In genomic region chr5:117357478-117358247, GRCm38 (mm10) we compare ENCODE assay signal across 8 mouse cellular contexts. TPM values are rescaled to one million over a fixed set of nuclear protein-coding genes. Genes with fewer than 3 reads are reported as not detected.
DNase-seq lines count a peak whose midpoint lies in the region; ATAC-seq and TF ChIP-seq lines count a peak whose summit lies in the region.

No protein-coding gene starts in this region.

- no peaks in the 10 kb centered on the region for H3K27me3 ChIP-seq in forebrain, embryonic 11.5 days (ENCODE audit: control insufficient read depth, insufficient read depth, low read length)
- no peaks in the 10 kb centered on the region for H3K27me3 ChIP-seq in hindbrain, embryonic 15.5 days
- no peaks in the 10 kb centered on the region for H3K27me3 ChIP-seq in liver, postnatal 0 days (ENCODE audit: insufficient read depth, low read length)

- DNase-seq in urinary bladder, postnatal 25 days (ENCODE audit: low spot score) = peak; percentile 23
- DNase-seq in urinary bladder, adult 2 months (ENCODE audit: low spot score) = no peak
- DNase-seq in brain, embryonic 14.5 days (ENCODE audit: low read depth) = peak; percentile 39
- DNase-seq in forebrain, embryonic 11.5 days (ENCODE audit: low spot score) = peak; percentile 59
- peak; percentile 45 for DNase-seq in liver, postnatal 0 days
- DNase-seq in left cerebral cortex, adult 9 months (ENCODE audit: low spot score in 2 of 2) = no peak

- no peaks in the 10 kb centered on the region for H3K9me3 ChIP-seq in forebrain, embryonic 11.5 days (ENCODE audit: control insufficient read depth, low read length)
- H3K9me3 ChIP-seq in hindbrain, embryonic 15.5 days = no peaks in the 10 kb centered on the region
- H3K9me3 ChIP-seq in liver, postnatal 0 days (ENCODE audit: low read length) = no peaks in the 10 kb centered on the region

- peaks cover 19% of the 10 kb centered on the region; the same call in 1 of the 2 replicates for H3K4me1 ChIP-seq in forebrain, embryonic 11.5 days (replicated peaks; ENCODE audit: control insufficient read depth, insufficient read depth, low read length)
- peaks cover 48% of the 10 kb centered on the region for H3K4me1 ChIP-seq in hindbrain, embryonic 15.5 days (replicated peaks)
- peaks cover 29% of the 10 kb centered on the region for H3K4me1 ChIP-seq in liver, postnatal 0 days (ENCODE audit: insufficient read depth)
- H3K4me1 ChIP-seq in olfactory bulb, adult 2 months (ENCODE audit: control insufficient read depth, insufficient read depth, low read length) = peaks cover 22% of the 10 kb centered on the region

- no peak for TF ChIP-seq EP300 in liver, postnatal 0 days (IDR thresholded peaks at IDR 0.05; ENCODE audit: low read depth)

- ATAC-seq in forebrain, embryonic 11.5 days (replicated peaks; ENCODE audit: low FRiP score) = peak; percentile 60
- peak; percentile 74 for ATAC-seq in hindbrain, embryonic 15.5 days (ENCODE audit: low FRiP score, low read depth)
- peak; percentile 47 for ATAC-seq in liver, postnatal 0 days

- TF ChIP-seq CTCF in brain, embryonic 14.5 days (IDR thresholded peaks at IDR 0.05; ENCODE audit: borderline replicate concordance, extremely low read depth, insufficient read depth, insufficient read length) = no peak
- no peak for TF ChIP-seq CTCF in liver, postnatal 0 days (IDR thresholded peaks at IDR 0.05; ENCODE audit: low read depth)
- no peak for TF ChIP-seq CTCF in olfactory bulb, adult 2 months (IDR thresholded peaks at IDR 0.05; ENCODE audit: insufficient read depth, low read depth, low read length)

- H3K9ac ChIP-seq in forebrain, embryonic 11.5 days (ENCODE audit: low read length) = peak overlapping the region; percentile 88
- peak overlapping the region; percentile 96 for H3K9ac ChIP-seq in hindbrain, embryonic 15.5 days
- peak overlapping the region; percentile 93 for H3K9ac ChIP-seq in liver, postnatal 0 days (replicated peaks)

- peak overlapping the region; percentile 90 for H3K4me3 ChIP-seq in forebrain, embryonic 11.5 days (ENCODE audit: low read depth, low read length)
- peak overlapping the region; percentile 97 for H3K4me3 ChIP-seq in hindbrain, embryonic 15.5 days
- H3K4me3 ChIP-seq in liver, postnatal 0 days (ENCODE audit: low read depth, low read length) = peak overlapping the region; percentile 89
- peak overlapping the region; percentile 96 for H3K4me3 ChIP-seq in olfactory bulb, adult 2 months (ENCODE audit: insufficient read depth, low read depth, low read length)

- H3K4me2 ChIP-seq in forebrain, embryonic 11.5 days (ENCODE audit: low read depth, low read length, severe bottlenecking) = peak overlapping the region; percentile 84
- H3K4me2 ChIP-seq in hindbrain, embryonic 15.5 days = peak overlapping the region; percentile 96
- peak overlapping the region; percentile 77 for H3K4me2 ChIP-seq in liver, postnatal 0 days (ENCODE audit: low read depth, low read length)

- no peaks in the 10 kb centered on the region for H3K36me3 ChIP-seq in forebrain, embryonic 11.5 days (ENCODE audit: control insufficient read depth, insufficient read depth, low read length)
- no peaks in the 10 kb centered on the region for H3K36me3 ChIP-seq in hindbrain, embryonic 15.5 days
- H3K36me3 ChIP-seq in liver, postnatal 0 days (replicated peaks; ENCODE audit: insufficient read depth, low read length) = no peaks in the 10 kb centered on the region

- no peak for TF ChIP-seq POLR2A in brain, embryonic 14.5 days (IDR thresholded peaks at IDR 0.05; ENCODE audit: borderline replicate concordance, extremely low read depth, insufficient read depth, insufficient read length, poor library complexity, severe bottlenecking)
- TF ChIP-seq POLR2A in olfactory bulb, adult 2 months (IDR thresholded peaks at IDR 0.05; ENCODE audit: insufficient read depth, low read depth, low read length) = no peak

- H3K27ac ChIP-seq in forebrain, embryonic 11.5 days (ENCODE audit: low read depth, low read length) = peak overlapping the region; percentile 81
- peak overlapping the region; percentile 93 for H3K27ac ChIP-seq in hindbrain, embryonic 15.5 days (replicated peaks)
- peak overlapping the region; percentile 98 for H3K27ac ChIP-seq in liver, postnatal 0 days (ENCODE audit: low read depth)
- peak overlapping the region; percentile 83 for H3K27ac ChIP-seq in olfactory bulb, adult 2 months (ENCODE audit: insufficient read depth, low read depth, low read length)

- 1% methylated on average over 42 of the region's 49 CpGs for WGBS in forebrain, embryonic 11.5 days
- WGBS in hindbrain, embryonic 15.5 days = 0% methylated on average over 38 of the region's 49 CpGs
- 1% methylated on average over 40 of the region's 49 CpGs for WGBS in liver, postnatal 0 days (ENCODE audit: insufficient replicate concordance)
- under 1% methylated on average over 48 of the region's 49 CpGs for WGBS in olfactory bulb, adult 2 months

RNA-seq across cellular contexts. Expression of gene Wsb2, which starts 0.6 kb away (rescaled TPM):
- polyA plus RNA-seq in urinary bladder, adult 2 months (2012; rRNA removed) = 86.6 and 94.6 TPM in 2 replicates
- 225 and 256 TPM in 2 replicates for polyA plus RNA-seq in brain, embryonic 14.5 days (2012; rRNA removed)
- 75.4 and 86.0 TPM in 2 replicates for polyA plus RNA-seq in forebrain, embryonic 11.5 days (2014; fragmentation: Nextera tagmentation; extraction: Ambion mirVana)
- polyA plus RNA-seq in hindbrain, embryonic 15.5 days (2015; fragmentation: Nextera tagmentation; extraction: Ambion mirVana) = 288 and 310 TPM in 2 replicates
- polyA plus RNA-seq in liver, postnatal 0 days (2015; fragmentation: Nextera tagmentation; extraction: Ambion mirVana) = 31.7 and 32.3 TPM in 2 replicates
- not detected in 2 replicates for polyA plus RNA-seq in olfactory bulb, adult 2 months (2012; ENCODE audit: insufficient read depth, insufficient read length, low replicate concordance, missing spikeins)

RNA-seq across cellular contexts. Expression of gene Rfc5, which starts 31.2 kb away (rescaled TPM):
- 13.0 and 15.4 TPM in 2 replicates for polyA plus RNA-seq in urinary bladder, adult 2 months (2012; rRNA removed)
- 20.6 and 42.0 TPM in 2 replicates for polyA plus RNA-seq in brain, embryonic 14.5 days (2012; rRNA removed)
- polyA plus RNA-seq in forebrain, embryonic 11.5 days (2014; fragmentation: Nextera tagmentation; extraction: Ambion mirVana) = 117 and 123 TPM in 2 replicates
- 30.2 and 33.1 TPM in 2 replicates for polyA plus RNA-seq in hindbrain, embryonic 15.5 days (2015; fragmentation: Nextera tagmentation; extraction: Ambion mirVana)
- polyA plus RNA-seq in liver, postnatal 0 days (2015; fragmentation: Nextera tagmentation; extraction: Ambion mirVana) = 18.8 and 23.9 TPM in 2 replicates
- polyA plus RNA-seq in olfactory bulb, adult 2 months (2012; ENCODE audit: insufficient read depth, insufficient read length, low replicate concordance, missing spikeins) = not detected in 2 replicates

RNA-seq across cellular contexts. Expression of gene Vsig10, which starts 38.8 kb away (rescaled TPM):
- polyA plus RNA-seq in urinary bladder, adult 2 months (2012; rRNA removed) = 35.6 and 36.4 TPM in 2 replicates
- 2.5 and 2.6 TPM in 2 replicates for polyA plus RNA-seq in brain, embryonic 14.5 days (2012; rRNA removed)
- 2.3 and 2.5 TPM in 2 replicates for polyA plus RNA-seq in forebrain, embryonic 11.5 days (2014; fragmentation: Nextera tagmentation; extraction: Ambion mirVana)
- polyA plus RNA-seq in hindbrain, embryonic 15.5 days (2015; fragmentation: Nextera tagmentation; extraction: Ambion mirVana) = 1.3 and 2.4 TPM in 2 replicates
- 2.1 and 2.9 TPM in 2 replicates for polyA plus RNA-seq in liver, postnatal 0 days (2015; fragmentation: Nextera tagmentation; extraction: Ambion mirVana)
- not detected in 2 replicates for polyA plus RNA-seq in olfactory bulb, adult 2 months (2012; ENCODE audit: insufficient read depth, insufficient read length, low replicate concordance, missing spikeins)

RNA-seq across cellular contexts. Expression of gene Ksr2, which starts 56.1 kb away (rescaled TPM):
- 0.83 and 1.9 TPM in 2 replicates for polyA plus RNA-seq in urinary bladder, adult 2 months (2012; rRNA removed)
- 1.6 and 6.4 TPM in 2 replicates for polyA plus RNA-seq in brain, embryonic 14.5 days (2012; rRNA removed)
- 1.2 and 1.9 TPM in 2 replicates for polyA plus RNA-seq in forebrain, embryonic 11.5 days (2014; fragmentation: Nextera tagmentation; extraction: Ambion mirVana)
- polyA plus RNA-seq in hindbrain, embryonic 15.5 days (2015; fragmentation: Nextera tagmentation; extraction: Ambion mirVana) = 7.5 and 8.1 TPM in 2 replicates
- 0.08 and 0.09 TPM in 2 replicates for polyA plus RNA-seq in liver, postnatal 0 days (2015; fragmentation: Nextera tagmentation; extraction: Ambion mirVana)
- polyA plus RNA-seq in olfactory bulb, adult 2 months (2012; ENCODE audit: insufficient read depth, insufficient read length, low replicate concordance, missing spikeins) = 57.9 TPM in 1 of 2 replicates, not detected in the other

Comparison
In these comparisons a context has a peak if more than half of its experiments do, and no peak if none do; other contexts are left out.
1. DNase-seq: peak in urinary bladder, postnatal 25 days (single experiment), brain, embryonic 14.5 days (single experiment), forebrain, embryonic 11.5 days (single experiment) and liver, postnatal 0 days (single experiment); none in urinary bladder, adult 2 months (single experiment) and left cerebral cortex, adult 9 months (0 of 2).
2. RNA of gene Rfc5, which starts 31.2 kb away (polyA plus RNA-seq): 117 to 123 TPM in forebrain, embryonic 11.5 days, 30.2 to 33.1 TPM in hindbrain, embryonic 15.5 days, 18.8 to 23.9 TPM in liver, postnatal 0 days, 20.6 to 42.0 TPM in brain, embryonic 14.5 days and 13.0 to 15.4 TPM in urinary bladder, adult 2 months; not detected in olfactory bulb, adult 2 months; every median in the first group is over 10 times any median in the second.
3. Peak in every context shown above with its lines, with median percentiles within 50 percentile points of each other: ATAC-seq, H3K27ac ChIP-seq, H3K4me2 ChIP-seq, H3K4me3 ChIP-seq and H3K9ac ChIP-seq.